ENCODE assay signal across 34 mouse cellular contexts in the genomic region with DNA sequence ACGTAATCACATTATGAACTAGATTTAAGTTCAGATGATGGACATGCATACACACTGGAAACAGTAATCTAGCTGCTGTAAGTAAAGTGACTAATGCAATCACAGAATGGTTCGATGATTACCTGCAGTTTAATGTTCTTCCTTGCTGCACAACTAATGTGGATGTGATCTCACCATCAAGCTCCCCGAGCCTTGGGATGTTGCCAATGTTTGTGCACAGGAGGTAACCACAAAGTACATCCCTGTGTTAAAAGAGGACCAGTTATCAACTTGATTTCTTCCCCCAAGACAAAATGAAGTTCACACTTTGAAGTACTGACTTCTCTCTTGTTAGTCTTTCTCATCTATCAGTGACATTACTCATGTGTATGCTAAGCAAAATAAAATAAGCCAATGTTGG.
DNase-seq lines count a peak whose midpoint lies in the region; ATAC-seq lines count a peak whose summit lies in the region.
"Had no signal": no experiment of that assay in that cellular context is flagged by ENCODE, and none has a peak within 500 bp of the region (broad histone marks: within the 10 kb centered on the region; RNA-seq: fewer than 3 reads in every experiment).

No protein-coding gene starts in this region.

- no peak overlapping the region for H3K4me3 ChIP-seq in midbrain, embryonic 11.5 days (ENCODE audit: low read depth, low read length)
- no peak overlapping the region for H3K4me3 ChIP-seq in midbrain, embryonic 16.5 days (ENCODE audit: low read depth, low read length)
- H3K4me3 ChIP-seq: embryonic facial prominence, embryonic 10.5 days; embryonic facial prominence, embryonic 15.5 days; forebrain, embryonic 13.5 days; heart, adult 2 months; heart, embryonic 13.5 days; kidney, embryonic 15.5 days; layer of hippocampus, adult 2 months; left cerebral cortex, adult 2 months; liver, embryonic 13.5 days; midbrain, embryonic 15.5 days; myocyte; neural tube, embryonic 12.5 days had no signal

- H3K27ac ChIP-seq in midbrain, embryonic 11.5 days (ENCODE audit: low read depth, low read length) = no peak overlapping the region
- no peak overlapping the region for H3K27ac ChIP-seq in midbrain, embryonic 16.5 days (ENCODE audit: low read length)
- H3K27ac ChIP-seq: embryonic facial prominence, embryonic 10.5 days; embryonic facial prominence, embryonic 15.5 days; forebrain, embryonic 13.5 days; heart, adult 2 months; heart, embryonic 13.5 days; hindbrain, embryonic 14.5 days; kidney, embryonic 15.5 days; layer of hippocampus, adult 2 months; left cerebral cortex, adult 2 months; liver, embryonic 13.5 days; macrophage; midbrain, embryonic 15.5 days; neural tube, embryonic 12.5 days; stomach, postnatal 0 days had no signal

- no peaks in the 10 kb centered on the region for H3K9me3 ChIP-seq in midbrain, embryonic 11.5 days (ENCODE audit: control insufficient read depth, low read length)
- peaks cover 5% of the 10 kb centered on the region; the same call in 1 of the 2 replicates for H3K9me3 ChIP-seq in midbrain, embryonic 16.5 days (replicated peaks; ENCODE audit: control insufficient read depth, low read length, poor library complexity, severe bottlenecking)
- H3K9me3 ChIP-seq: embryonic facial prominence, embryonic 10.5 days; embryonic facial prominence, embryonic 15.5 days; heart, embryonic 13.5 days; kidney, embryonic 15.5 days; liver, embryonic 13.5 days; midbrain, embryonic 15.5 days; neural tube, embryonic 12.5 days had no signal

- 92% methylated on average over 3 of the region's 3 CpGs for WGBS in midbrain, embryonic 11.5 days
- WGBS in midbrain, embryonic 16.5 days = 93% methylated on average over 3 of the region's 3 CpGs

- no peaks in the 10 kb centered on the region for H3K4me1 ChIP-seq in midbrain, embryonic 11.5 days (ENCODE audit: control insufficient read depth, insufficient read depth, low read length)
- no peaks in the 10 kb centered on the region for H3K4me1 ChIP-seq in midbrain, embryonic 16.5 days (ENCODE audit: control insufficient read depth, insufficient read depth, low read length)
- H3K4me1 ChIP-seq: embryonic facial prominence, embryonic 10.5 days; embryonic facial prominence, embryonic 15.5 days; kidney, embryonic 15.5 days; liver, embryonic 13.5 days; midbrain, embryonic 15.5 days; neural tube, embryonic 12.5 days had no signal

- peak; percentile 61 for DNase-seq in midbrain, embryonic 11.5 days (ENCODE audit: low spot score, missing footprints)
- DNase-seq in cerebellum, adult 11 months = peak; percentile 28
- DNase-seq in cerebellum, adult 8-10 months = peak; percentile 38
- peak; percentile 45 to 50 for DNase-seq in cerebellum, postnatal 36 days
- DNase-seq in embryo, embryonic 10 days (ENCODE audit: low spot score) = no peak
- no peak for DNase-seq in layer of hippocampus, adult 18-20 months (ENCODE audit: low spot score in 2 of 2)
- DNase-seq: adrenal gland, adult 8-10 months; gastrocnemius, postnatal 36 days; heart, adult 2 months; heart, postnatal 10 days; kidney, adult 18-20 months; kidney, postnatal 25 days; liver, embryonic 13.5 days; lung, adult 18-20 months; right cerebral cortex, adult 18-20 months; spleen, adult 18-20 months; thymus, adult 18-20 months; thymus, postnatal 25 days had no signal

- no peaks in the 10 kb centered on the region for H3K36me3 ChIP-seq in midbrain, embryonic 11.5 days (ENCODE audit: control insufficient read depth, insufficient read depth, low read length)
- H3K36me3 ChIP-seq in midbrain, embryonic 16.5 days (ENCODE audit: control insufficient read depth, insufficient read depth, low read length) = peaks cover 9% of the 10 kb centered on the region
- H3K36me3 ChIP-seq: embryonic facial prominence, embryonic 10.5 days; embryonic facial prominence, embryonic 15.5 days; kidney, embryonic 15.5 days; liver, embryonic 13.5 days had no signal

- no peak overlapping the region for H3K4me2 ChIP-seq in midbrain, embryonic 11.5 days
- H3K4me2 ChIP-seq in midbrain, embryonic 16.5 days (ENCODE audit: low read length) = no peak overlapping the region
- H3K4me2 ChIP-seq: embryonic facial prominence, embryonic 15.5 days; forebrain, embryonic 13.5 days; heart, embryonic 13.5 days; hindbrain, embryonic 14.5 days; kidney, embryonic 15.5 days; liver, embryonic 13.5 days; midbrain, embryonic 15.5 days; neural tube, embryonic 12.5 days had no signal

- ATAC-seq in midbrain, embryonic 11.5 days (ENCODE audit: low FRiP score) = no peak
- no peak for ATAC-seq in midbrain, embryonic 16.5 days
- ATAC-seq: forebrain, embryonic 13.5 days; lung, postnatal 0 days; midbrain, embryonic 15.5 days had no signal

- H3K9ac ChIP-seq in midbrain, embryonic 11.5 days (ENCODE audit: low read length) = no peak overlapping the region
- no peak overlapping the region for H3K9ac ChIP-seq in midbrain, embryonic 16.5 days (ENCODE audit: low read depth, low read length)
- H3K9ac ChIP-seq: embryonic facial prominence, embryonic 15.5 days; forebrain, embryonic 13.5 days; heart, embryonic 13.5 days; hindbrain, embryonic 14.5 days; kidney, embryonic 15.5 days; liver, embryonic 13.5 days; midbrain, embryonic 15.5 days; neural tube, embryonic 12.5 days had no signal

- no peaks in the 10 kb centered on the region for H3K27me3 ChIP-seq in midbrain, embryonic 11.5 days (ENCODE audit: control insufficient read depth, insufficient read depth, low read length)
- H3K27me3 ChIP-seq in midbrain, embryonic 16.5 days (ENCODE audit: control insufficient read depth, insufficient read depth, low read depth, low read length) = no peaks in the 10 kb centered on the region
- H3K27me3 ChIP-seq: CH12.LX; embryonic facial prominence, embryonic 15.5 days; forebrain, embryonic 13.5 days; heart, embryonic 13.5 days; kidney, embryonic 15.5 days; liver, embryonic 13.5 days; midbrain, embryonic 15.5 days; neural tube, embryonic 12.5 days had no signal

Comparison
In these comparisons a context has a peak if more than half of its experiments do, and no peak if none do; other contexts are left out.
1. DNase-seq: peak in midbrain, embryonic 11.5 days (single experiment), cerebellum, adult 11 months (single experiment), cerebellum, adult 8-10 months (single experiment) and cerebellum, postnatal 36 days (2 of 2); none in embryo, embryonic 10 days (single experiment) and layer of hippocampus, adult 18-20 months (0 of 2).